Mouse (Mus musculus) common myeloid progenitor, adult 5-6 weeks (primary cell): ENCODE data around the gene Ccdc54. TPM values are rescaled to one million over a fixed set of nuclear protein-coding genes. Genes with fewer than 3 reads are reported as not detected.

Source experiments
- ATAC-seq: replicated peaks from 2 replicates; pipeline ENCODE4 v1.8.0; 2016; ENCODE audit warnings: low read depth, mild to moderate bottlenecking, moderate TSS enrichment, inconsistent platforms; ENCODE audit not compliant: poor library complexity, severe bottlenecking
- total RNA-seq: library from RNA; stranded (forward); fragments of 200-1000, 187-1606 nt; gene quantifications from 2 replicates; pipeline ENCODE4 v1.2.3, GENCODE M21; 2017

The Ccdc54 gene
- total RNA-seq, result 0.69 TPM in 1 of 2 replicates, not detected in the other

DNA sequence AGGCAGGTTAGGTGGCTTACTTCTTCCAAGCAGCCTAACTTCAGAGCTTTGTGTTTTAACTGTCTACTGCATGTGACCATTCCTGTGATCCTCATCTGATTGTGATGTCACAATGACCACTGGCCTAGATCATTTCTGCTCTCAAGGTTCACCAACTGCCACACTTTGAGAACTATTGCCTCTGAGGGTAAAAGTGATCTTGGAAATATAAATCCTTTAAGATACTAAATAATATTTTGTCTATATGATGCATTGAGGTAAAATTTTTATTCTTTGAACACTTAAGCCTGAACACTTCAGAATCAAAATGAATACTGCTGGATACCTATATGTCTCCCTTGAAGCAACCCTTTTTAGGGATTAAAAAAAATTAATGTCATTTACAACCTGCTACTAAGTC is at the start of gene Ccdc54:
TSS of gene Ccdc54 (minus strand) at position 101 of the 400 bp plus-strand sequence.
- ATAC-seq, result no peak

DNA sequence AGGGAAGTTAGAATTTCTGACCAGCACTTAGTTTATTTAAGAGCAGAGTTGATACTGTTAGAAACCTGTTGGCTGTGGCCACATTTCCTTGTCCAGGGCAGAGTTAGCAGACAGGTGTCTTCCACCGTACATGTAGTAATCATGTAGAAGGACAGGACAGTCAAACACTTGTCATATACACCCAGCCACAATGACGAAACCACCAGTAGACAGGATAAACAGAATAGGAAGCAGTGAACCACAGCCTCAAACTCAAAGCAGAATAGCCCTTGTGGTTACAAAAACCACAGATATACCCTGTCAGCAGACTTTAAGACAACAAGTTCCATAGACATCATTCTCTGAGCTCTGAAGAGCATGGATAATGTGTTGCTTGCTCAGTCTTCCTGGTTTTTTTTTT is 41.6 kb upstream of the Ccdc54 start:
- peak; percentile 97 for ATAC-seq

DNA sequence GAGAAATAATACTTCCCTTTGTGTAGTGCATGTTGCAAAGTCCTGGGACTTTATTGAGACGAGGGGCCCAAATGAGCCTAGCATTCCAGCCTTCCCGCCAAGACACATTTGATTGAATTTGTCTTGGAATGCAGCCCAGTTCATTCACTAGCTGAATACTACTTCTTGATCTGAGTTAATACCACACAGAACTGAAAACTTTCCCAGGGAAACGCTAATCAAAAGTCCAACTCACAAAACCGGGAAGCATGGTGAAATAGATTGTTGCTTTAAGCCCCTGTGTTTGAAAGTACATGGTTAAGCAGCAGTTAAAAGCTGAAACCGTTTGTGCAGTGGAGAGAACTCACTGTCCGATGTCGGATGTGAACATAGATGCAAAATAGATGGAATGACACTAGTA is 24.6 kb upstream of the Ccdc54 start:
- ATAC-seq, result no peak

GRCm38 (mm10) chr16:50612944-50613343 is 22.0 kb upstream of the Ccdc54 start:
- ATAC-seq, result peak; percentile 95

GRCm38 (mm10) chr16:50610580-50610979 is 19.6 kb upstream of the Ccdc54 start:
- ATAC-seq, result peak; percentile 63

GRCm38 (mm10) chr16:50607776-50608562 is 17.0 kb upstream of the Ccdc54 start:
- no peak for ATAC-seq

DNA sequence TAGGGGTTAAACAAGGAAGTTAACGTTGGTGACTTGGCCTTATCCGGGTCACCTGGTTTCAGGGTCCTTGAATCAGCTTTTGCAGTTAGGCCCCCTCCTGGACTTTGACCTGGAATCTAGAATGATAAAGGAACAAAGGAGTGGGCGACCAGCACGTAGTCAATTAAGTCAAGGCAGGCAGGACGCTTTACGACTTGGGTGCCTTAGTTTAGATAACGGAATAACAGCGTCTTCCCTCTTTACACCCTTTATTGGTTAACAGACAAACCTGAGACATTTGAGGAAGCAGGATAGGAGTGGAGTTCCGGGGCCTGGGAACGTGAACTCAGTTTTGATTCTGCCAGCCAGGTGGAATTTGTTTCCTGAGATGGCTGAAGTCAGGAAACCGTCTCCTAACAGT is 13.9 kb upstream of the Ccdc54 start:
- ATAC-seq, result no peak

- ATAC-seq, result no peak
These were observed 11.0 kb upstream of the Ccdc54 start for GRCm38 (mm10) chr16:50601947-50602346.

GRCm38 (mm10) chr16:50600665-50601064 is 9.7 kb upstream of the Ccdc54 start:
- ATAC-seq, result peak; percentile 55

DNA sequence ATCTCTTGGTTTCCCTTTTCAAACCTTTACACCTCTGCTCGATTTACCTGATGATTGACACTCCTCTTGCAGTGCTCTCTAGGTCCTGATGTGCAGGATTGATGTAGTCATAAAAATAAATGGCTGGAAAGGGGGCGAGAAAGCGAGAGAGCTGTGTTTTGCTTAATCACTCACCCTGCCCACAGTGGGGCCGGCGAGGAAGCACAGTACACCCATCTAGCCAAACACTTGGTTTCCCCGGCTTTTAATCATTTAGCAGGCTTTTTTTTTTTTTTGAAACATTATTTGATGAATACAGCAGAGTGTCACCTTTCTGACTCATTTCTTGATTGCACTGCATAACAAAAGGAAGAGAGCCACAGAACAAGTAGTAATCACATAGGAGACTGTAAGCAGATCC is 5.7 kb upstream of the Ccdc54 start:
- ATAC-seq, result peak; percentile 38

DNA sequence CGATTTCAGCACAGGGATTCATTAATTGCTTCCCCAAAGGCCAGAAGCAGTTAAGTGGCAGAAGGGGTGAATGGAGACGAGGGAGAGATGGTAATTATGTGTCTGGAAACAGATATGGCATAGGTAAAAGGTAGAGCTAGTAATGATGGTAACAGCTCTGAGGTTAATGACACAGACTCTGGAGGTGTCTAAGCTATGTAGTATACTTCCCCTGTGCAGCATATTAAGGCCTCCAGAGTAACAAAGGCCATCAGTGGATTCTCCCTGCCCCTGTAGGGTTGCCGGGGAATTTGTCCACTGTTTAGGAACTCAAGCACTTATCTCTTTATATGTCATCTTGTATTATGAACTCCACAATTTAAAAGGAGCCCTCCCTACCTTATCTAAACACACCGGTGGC is 5.2 kb upstream of the Ccdc54 start:
- no peak for ATAC-seq

GRCm38 (mm10) chr16:50594876-50595275 is 3.9 kb upstream of the Ccdc54 start:
- ATAC-seq, result no peak

GRCm38 (mm10) chr16:50593361-50593760 is 2.4 kb upstream of the Ccdc54 start:
- ATAC-seq, result no peak

DNA sequence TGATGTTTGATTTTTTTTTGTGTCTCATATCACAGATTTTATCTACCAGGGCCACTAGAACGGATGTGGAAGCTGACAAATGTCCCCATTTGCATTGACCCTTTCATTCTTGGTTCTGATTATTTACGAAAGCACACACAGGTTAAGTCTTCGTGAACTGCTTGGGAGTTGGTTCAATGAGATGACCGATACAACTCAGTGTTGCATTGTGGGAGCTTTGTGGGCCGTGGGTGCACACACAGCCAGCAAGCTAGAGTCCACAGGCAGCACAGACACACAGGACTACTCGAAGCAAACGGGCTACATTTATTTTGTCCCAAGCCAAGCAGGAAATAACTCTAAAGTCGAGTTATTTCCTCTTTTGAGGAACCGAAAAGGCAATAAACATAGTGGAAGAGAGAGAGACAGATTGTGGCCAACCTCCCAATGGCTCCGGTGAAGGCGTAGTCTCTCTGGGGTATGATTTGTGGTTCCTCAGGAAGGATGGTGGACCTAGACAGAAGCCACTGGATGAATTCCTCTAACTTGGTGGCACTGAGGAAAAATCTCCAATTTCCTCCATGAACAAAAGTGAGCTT is 1.3 kb downstream of the Ccdc54 start:
- ATAC-seq, result peak; percentile 72

GRCm38 (mm10) chr16:50588191-50588590 is 2.8 kb downstream of the Ccdc54 start:
- ATAC-seq, result peak; percentile 80

GRCm38 (mm10) chr16:50587139-50587538 is 3.8 kb downstream of the Ccdc54 start:
- ATAC-seq, result no peak

GRCm38 (mm10) chr16:50578361-50578760 is 12.6 kb downstream of the Ccdc54 start:
- no peak for ATAC-seq

- no peak for ATAC-seq
These were observed 18.4 kb downstream of the Ccdc54 start for GRCm38 (mm10) chr16:50572557-50572956.

DNA sequence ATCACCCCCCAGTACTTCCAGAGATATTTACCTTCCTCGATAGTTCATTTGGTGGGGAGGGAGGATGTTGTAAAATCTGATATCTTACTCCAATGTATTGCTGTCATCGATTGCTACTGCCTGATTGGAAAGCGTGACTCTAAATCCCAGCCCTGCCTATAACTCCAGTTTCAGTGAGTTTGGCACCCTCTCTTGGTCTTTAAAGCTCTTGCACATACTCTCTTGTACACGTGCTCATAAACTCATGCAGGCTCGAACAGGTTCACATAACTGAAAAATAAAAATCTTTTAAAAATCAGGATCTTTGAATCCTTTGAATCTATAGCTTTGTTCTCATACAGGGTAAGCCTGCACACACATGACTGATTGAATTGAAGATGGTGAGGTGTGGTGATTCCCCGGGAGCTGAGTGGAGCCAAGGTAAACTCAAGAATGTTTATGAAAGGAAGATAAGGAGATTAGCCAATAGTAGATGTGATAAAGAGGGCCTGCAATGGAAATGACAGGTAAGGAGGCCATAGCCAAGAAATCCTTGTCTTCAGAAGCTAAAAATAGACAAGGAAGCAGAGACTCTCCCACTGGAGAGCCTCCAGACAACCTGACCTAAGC is 31.7 kb downstream of the Ccdc54 start:
- no peak for ATAC-seq

- no peak for ATAC-seq
These were observed 37.1 kb downstream of the Ccdc54 start for GRCm38 (mm10) chr16:50553828-50554227.

DNA sequence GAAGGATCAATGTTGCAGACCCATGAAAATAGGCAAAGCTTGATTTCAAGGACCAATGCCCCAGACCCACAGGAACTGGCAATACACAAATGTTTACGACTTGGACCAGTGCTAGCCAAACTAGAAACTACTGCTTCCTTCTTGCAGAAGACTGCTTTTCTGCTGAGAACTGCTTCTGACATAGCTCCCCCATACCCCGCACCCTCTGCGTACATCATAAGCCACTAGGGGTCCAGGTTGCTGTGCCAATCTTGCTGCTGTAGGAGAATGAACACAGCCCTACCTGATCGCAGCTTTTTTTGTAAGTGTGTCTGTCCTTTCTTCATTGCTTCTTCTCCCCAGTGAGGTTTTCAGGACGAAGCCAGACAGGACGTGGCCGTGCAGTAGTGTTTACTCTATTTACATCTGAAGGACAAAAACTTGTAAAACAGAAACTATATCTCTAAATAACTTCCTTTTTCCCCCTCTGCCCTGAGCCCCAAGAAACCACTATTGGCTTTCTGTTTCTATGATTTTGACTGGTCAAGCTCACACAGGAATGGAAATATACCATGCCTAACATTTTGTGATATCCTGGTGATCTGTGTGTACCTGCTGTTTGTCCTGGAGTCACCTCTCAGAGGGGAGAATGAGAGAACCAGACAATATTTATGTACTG is 39.0 kb downstream of the Ccdc54 start:
- ATAC-seq, result peak; percentile 90
